Mouse (Mus musculus) liver, embryonic 14.5 days (tissue): Measurements from ENCODE around the gene Lysmd3.

Experiments
- CTCF ChIP-seq: IDR thresholded peaks from 2 replicates; pipeline ENCODE4 v1.5.1; 2016; ENCODE audit warnings: antibody characterized with exemption, low read depth, control low read depth
- EP300 ChIP-seq: IDR thresholded peaks from 2 replicates; pipeline ENCODE4 v1.6.1; 2016; ENCODE audit warnings: antibody characterized with exemption, low read depth

DNA sequence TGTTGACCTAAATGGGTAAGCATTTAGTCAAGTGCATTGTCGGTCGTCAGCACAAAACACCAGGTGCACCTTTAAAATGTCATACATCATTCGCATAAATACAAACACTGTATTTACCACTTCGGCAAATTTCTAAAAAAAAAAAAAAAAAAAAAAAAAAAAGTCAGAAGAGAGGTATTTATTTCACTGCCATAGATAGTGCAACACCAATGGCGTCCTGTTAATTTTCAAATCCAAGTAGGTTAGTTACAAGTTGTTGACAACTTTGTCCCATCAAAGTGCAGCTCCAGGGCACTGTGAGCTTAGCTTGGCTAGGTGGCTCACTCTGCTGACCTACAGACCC is 484 bp upstream of the Lysmd3 start:
- TF ChIP-seq CTCF (no peak), EP300 (no peak)
